ENCODE assay signal across 10 mouse cellular contexts in genomic region chr7:110091670-110092069, GRCm38 (mm10). TPM values are rescaled to one million over a fixed set of nuclear protein-coding genes. Genes with fewer than 3 reads are reported as not detected.
A peak's percentile ranks its signal among the peaks of the same experiment; 100 is the strongest.
DNase-seq lines count a peak whose midpoint lies in the region; TF ChIP-seq lines count a peak whose summit lies in the region.
"Had no signal": no experiment of that assay in that cellular context is flagged by ENCODE, and none has a peak within 500 bp of the region (broad histone marks: within the 10 kb centered on the region; RNA-seq: fewer than 3 reads in every experiment).

No protein-coding gene starts in this region.

- no peak for TF ChIP-seq RAD21 in CH12.LX (IDR thresholded peaks at IDR 0.05; ENCODE audit: low read depth, low read length)

- no peak overlapping the region for H3K4me3 ChIP-seq in CH12.LX (replicated peaks in 1 of 3; ENCODE audit: low read depth in 2 of 3, low read length in 2 of 3, poor library complexity in 1 of 3)
- H3K4me3 ChIP-seq: neural tube, embryonic 12.5 days had no signal

- H3K9ac ChIP-seq in CH12.LX (ENCODE audit: insufficient read depth, low read depth): no peak overlapping the region
- H3K9ac ChIP-seq: neural tube, embryonic 12.5 days had no signal

- no peaks in the 10 kb centered on the region for H3K79me2 ChIP-seq in CH12.LX (replicated peaks; ENCODE audit: control insufficient read depth, extremely low read depth, insufficient read depth, poor library complexity, severe bottlenecking)

- H3K9me3 ChIP-seq in CH12.LX (replicated peaks; ENCODE audit: low read length): no peaks in the 10 kb centered on the region
- H3K9me3 ChIP-seq: neural tube, embryonic 12.5 days had no signal

- intact Hi-C loops in left cerebral cortex, postnatal 25 days (cut with DNase I): no loop called here

- H3K27me3 ChIP-seq in CH12.LX (replicated peaks): no peaks in the 10 kb centered on the region
- H3K27me3 ChIP-seq: neural tube, embryonic 12.5 days had no signal

- TF ChIP-seq CTCF in CH12.LX (conservative IDR thresholded peaks at IDR 0.05 in 1 of 2, IDR thresholded peaks at IDR 0.05 in 1 of 2; ENCODE audit: low read depth in 2 of 2, low read length in 2 of 2): no peak

- H3K27ac ChIP-seq in CH12.LX (ENCODE audit: insufficient read depth, low read depth): no peak overlapping the region
- H3K27ac ChIP-seq: neural tube, embryonic 12.5 days had no signal

- peaks cover 2 to 10% of the 10 kb centered on the region in 2 experiments; a peak in 3 of 4 replicates for H3K4me1 ChIP-seq in CH12.LX (ENCODE audit: control insufficient read depth in 1 of 2, insufficient read depth in 2 of 2)
- H3K4me1 ChIP-seq: neural tube, embryonic 12.5 days had no signal

- H3K36me3 ChIP-seq in CH12.LX (replicated peaks in 1 of 2; ENCODE audit: control insufficient read depth in 1 of 2, insufficient read depth in 1 of 2, low read length in 1 of 2): peaks cover 57 to 93% of the 10 kb centered on the region in 2 experiments

- TF ChIP-seq EP300 in CH12.LX (IDR thresholded peaks at IDR 0.05; ENCODE audit: low read length): no peak

- dilution Hi-C loops in CH12.LX (cut with MboI; ENCODE audit: extremely low pct_ligation_motif_present, extremely low pct_unique_long_range_greater_than_20kb, low sequenced_read_pairs): no loop called here

- TF ChIP-seq POLR2A in CH12.LX (IDR thresholded peaks at IDR 0.05; ENCODE audit: low read depth, low read length): no peak

- H3K4me2 ChIP-seq in CH12.LX (ENCODE audit: insufficient read depth, low read depth, poor library complexity, severe bottlenecking): no peak overlapping the region
- H3K4me2 ChIP-seq: neural tube, embryonic 12.5 days had no signal

- in situ Hi-C loops in CH12.LX (cut with MboI; ENCODE audit: low pct_ligation_motif_present, low pct_unique_long_range_greater_than_20kb, low sequenced_read_pairs): no loop called here

- peak; percentile 4 for DNase-seq in embryo, embryonic 11 days
- no peak for DNase-seq in embryo, embryonic 9.5 days (ENCODE audit: extremely low spot score)
- peak; percentile 16 for DNase-seq in CH12.LX (ENCODE audit: extremely low read depth)
- peak; percentile 21 to 37 for DNase-seq in cerebellum, postnatal 36 days
- peak; percentile 59 to 74 for DNase-seq in left cerebral cortex, postnatal 25 days (ENCODE audit: low spot score in 2 of 2)
- DNase-seq in lung, postnatal 25 days (ENCODE audit: low spot score): no peak
- no peak for DNase-seq in thymus, postnatal 4 days
- DNase-seq in adrenal gland, postnatal 14 days: no peak
- DNase-seq: kidney, postnatal 14 days had no signal

TF ChIP-seq in CH12.LX, 34 proteins besides CTCF, POLR2A, EP300 and RAD21:
- TF ChIP-seq ZC3H11A (IDR thresholded peaks at IDR 0.05; ENCODE audit: low read depth, low read length) (no peak), KAT2A (IDR thresholded peaks at IDR 0.05; ENCODE audit: insufficient replicate concordance, low read length) (no peak), PAX5 (IDR thresholded peaks at IDR 0.05; ENCODE audit: low read length) (no peak), MYC (IDR thresholded peaks at IDR 0.05; ENCODE audit: low read depth, low read length) (no peak), JUN (IDR thresholded peaks at IDR 0.05; ENCODE audit: insufficient read depth, low read depth, low read length) (no peak)

RNA-seq across cellular contexts. Expression of gene Wee1, which starts 30.2 kb away (rescaled TPM):
- total RNA-seq in CH12.LX (2012; rRNA removed): 10.1 and 12.3 TPM in 2 replicates
- total RNA-seq in CH12.LX (2014; rRNA removed): 12.2 and 14.2 TPM in 2 replicates
- polyA plus RNA-seq in CH12.LX (2012; ENCODE audit: insufficient read length, low read depth): 26.9 and 30.3 TPM in 2 replicates
- total RNA-seq in left cerebral cortex, postnatal 25 days (2021): 10 to 100 TPM; 25.1 to 26.4 TPM
- total RNA-seq in adrenal gland, postnatal 14 days (2021): 13.8 and 15.3 TPM in 2 replicates

RNA-seq across cellular contexts. Expression of gene Zfp143, which starts 30.7 kb away (rescaled TPM):
- 17.0 and 18.4 TPM in 2 replicates for total RNA-seq in CH12.LX (2012; rRNA removed)
- total RNA-seq in CH12.LX (2014; rRNA removed): 22.7 and 23.4 TPM in 2 replicates
- 17.1 and 17.5 TPM in 2 replicates for polyA plus RNA-seq in CH12.LX (2012; ENCODE audit: insufficient read length, low read depth)
- 10 to 100 TPM; 12.6 to 13.6 TPM for total RNA-seq in left cerebral cortex, postnatal 25 days (2021)
- 10.9 and 15.4 TPM in 2 replicates for total RNA-seq in adrenal gland, postnatal 14 days (2021)

Comparison
In these comparisons a context has a peak if more than half of its experiments do, and no peak if none do; other contexts are left out.
1. DNase-seq: peak in embryo, embryonic 11 days (single experiment), CH12.LX (single experiment), cerebellum, postnatal 36 days (2 of 2) and left cerebral cortex, postnatal 25 days (2 of 2); none in embryo, embryonic 9.5 days (single experiment), lung, postnatal 25 days (single experiment), thymus, postnatal 4 days (single experiment) and adrenal gland, postnatal 14 days (single experiment).